ENCODE assay signal across 8 mouse cellular contexts in the genomic region with DNA sequence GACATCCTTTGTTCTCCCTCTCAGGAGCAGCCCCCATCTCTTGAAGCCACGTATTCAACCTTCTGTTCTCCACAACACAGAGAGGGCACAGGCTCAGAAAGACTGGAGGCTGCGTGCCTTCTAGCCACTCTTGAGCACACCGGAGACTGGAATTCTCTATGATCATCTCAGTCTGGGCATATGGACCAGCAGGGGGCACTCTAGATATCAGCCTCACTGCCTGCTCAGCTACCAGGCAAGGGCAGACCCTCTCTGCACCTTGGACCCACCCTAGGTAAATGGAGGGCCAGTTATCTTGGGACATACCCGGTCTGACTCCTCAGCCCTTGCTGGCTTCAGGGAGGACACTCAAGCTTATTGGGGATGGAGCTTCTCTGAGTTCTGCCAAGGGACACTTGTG. TPM values are rescaled to one million over a fixed set of nuclear protein-coding genes. Genes with fewer than 3 reads are reported as not detected.
DNase-seq lines count a peak whose midpoint lies in the region; ATAC-seq lines count a peak whose summit lies in the region.

No protein-coding gene starts in this region.

- 82% methylated on average over 4 of the region's 4 CpGs for WGBS in forebrain, embryonic 11.5 days
- 71% methylated on average over 4 of the region's 4 CpGs for WGBS in forebrain, embryonic 13.5 days
- 67% methylated on average over 4 of the region's 4 CpGs for WGBS in midbrain, embryonic 14.5 days
- 67% methylated on average over 4 of the region's 4 CpGs for WGBS in midbrain, embryonic 13.5 days

- no peaks in the 10 kb centered on the region for H3K27me3 ChIP-seq in forebrain, embryonic 11.5 days (ENCODE audit: control insufficient read depth, insufficient read depth, low read length)
- H3K27me3 ChIP-seq in forebrain, embryonic 13.5 days = no peaks in the 10 kb centered on the region
- H3K27me3 ChIP-seq in midbrain, embryonic 14.5 days (ENCODE audit: control insufficient read depth, insufficient read depth, low read length) = no peaks in the 10 kb centered on the region
- H3K27me3 ChIP-seq in midbrain, embryonic 13.5 days = no peaks in the 10 kb centered on the region

- peak; percentile 66 for DNase-seq in forebrain, embryonic 11.5 days (ENCODE audit: low spot score)
- DNase-seq in midbrain, embryonic 14.5 days = peak; percentile 65
- peak; percentile 63 to 66 for DNase-seq in cerebellum, postnatal 10 days
- DNase-seq in kidney, postnatal 36 days = peak; percentile 34 to 68
- DNase-seq in retina, embryonic 14.5 days (ENCODE audit: low spot score) = peak; percentile 71
- DNase-seq in ovary, adult 18-20 months (ENCODE audit: low spot score) = no peak

- H3K4me2 ChIP-seq in forebrain, embryonic 11.5 days (ENCODE audit: low read depth, low read length, severe bottlenecking) = no peak overlapping the region
- no peak overlapping the region for H3K4me2 ChIP-seq in forebrain, embryonic 13.5 days
- no peak overlapping the region for H3K4me2 ChIP-seq in midbrain, embryonic 14.5 days (ENCODE audit: low read length)
- no peak overlapping the region for H3K4me2 ChIP-seq in midbrain, embryonic 13.5 days (replicated peaks)

- no peaks in the 10 kb centered on the region for H3K4me1 ChIP-seq in forebrain, embryonic 11.5 days (replicated peaks; ENCODE audit: control insufficient read depth, insufficient read depth, low read length)
- peaks cover 8% of the 10 kb centered on the region; the same call in 1 of the 2 replicates for H3K4me1 ChIP-seq in forebrain, embryonic 13.5 days
- H3K4me1 ChIP-seq in midbrain, embryonic 14.5 days (ENCODE audit: control insufficient read depth, insufficient read depth, low read length) = peaks cover 4% of the 10 kb centered on the region; the same call in 1 of the 2 replicates
- H3K4me1 ChIP-seq in midbrain, embryonic 13.5 days (replicated peaks) = peaks cover 17% of the 10 kb centered on the region

- no peaks in the 10 kb centered on the region for H3K9me3 ChIP-seq in forebrain, embryonic 11.5 days (ENCODE audit: control insufficient read depth, low read length)
- H3K9me3 ChIP-seq in forebrain, embryonic 13.5 days (replicated peaks) = no peaks in the 10 kb centered on the region
- H3K9me3 ChIP-seq in midbrain, embryonic 14.5 days (ENCODE audit: control insufficient read depth, low read length) = no peaks in the 10 kb centered on the region
- H3K9me3 ChIP-seq in midbrain, embryonic 13.5 days = no peaks in the 10 kb centered on the region

- H3K27ac ChIP-seq in forebrain, embryonic 11.5 days (ENCODE audit: low read depth, low read length) = no peak overlapping the region
- H3K27ac ChIP-seq in forebrain, embryonic 13.5 days = no peak overlapping the region
- no peak overlapping the region for H3K27ac ChIP-seq in midbrain, embryonic 14.5 days (replicated peaks; ENCODE audit: low read depth, low read length)
- no peak overlapping the region for H3K27ac ChIP-seq in midbrain, embryonic 13.5 days

- H3K36me3 ChIP-seq in forebrain, embryonic 11.5 days (ENCODE audit: control insufficient read depth, insufficient read depth, low read length) = no peaks in the 10 kb centered on the region
- H3K36me3 ChIP-seq in forebrain, embryonic 13.5 days (ENCODE audit: poor library complexity, severe bottlenecking) = no peaks in the 10 kb centered on the region
- H3K36me3 ChIP-seq in midbrain, embryonic 14.5 days (ENCODE audit: control insufficient read depth, insufficient read depth, low read length) = no peaks in the 10 kb centered on the region
- H3K36me3 ChIP-seq in midbrain, embryonic 13.5 days = no peaks in the 10 kb centered on the region

- no peak overlapping the region for H3K9ac ChIP-seq in forebrain, embryonic 11.5 days (ENCODE audit: low read length)
- H3K9ac ChIP-seq in forebrain, embryonic 13.5 days = no peak overlapping the region
- no peak overlapping the region for H3K9ac ChIP-seq in midbrain, embryonic 14.5 days (replicated peaks; ENCODE audit: low read length)
- H3K9ac ChIP-seq in midbrain, embryonic 13.5 days (replicated peaks) = no peak overlapping the region

- no peak for ATAC-seq in forebrain, embryonic 11.5 days (replicated peaks; ENCODE audit: low FRiP score)
- ATAC-seq in forebrain, embryonic 13.5 days = no peak
- ATAC-seq in midbrain, embryonic 14.5 days (ENCODE audit: low FRiP score, low TSS enrichment) = no peak
- ATAC-seq in midbrain, embryonic 13.5 days = no peak

- H3K4me3 ChIP-seq in forebrain, embryonic 11.5 days (ENCODE audit: low read depth, low read length) = no peak overlapping the region
- H3K4me3 ChIP-seq in forebrain, embryonic 13.5 days = no peak overlapping the region
- H3K4me3 ChIP-seq in midbrain, embryonic 14.5 days (replicated peaks; ENCODE audit: low read depth, low read length) = no peak overlapping the region
- H3K4me3 ChIP-seq in midbrain, embryonic 13.5 days (replicated peaks) = no peak overlapping the region

RNA-seq across cellular contexts. Expression of a gene that starts 58.4 kb away (rescaled TPM):
- polyA plus RNA-seq in forebrain, embryonic 11.5 days (2014; fragmentation: Nextera tagmentation; extraction: Ambion mirVana) = 40.7 and 45.4 TPM in 2 replicates
- polyA plus RNA-seq in forebrain, embryonic 13.5 days (2015; fragmentation: Nextera tagmentation; extraction: Ambion mirVana) = 48.0 and 50.3 TPM in 2 replicates
- 43.0 and 45.3 TPM in 2 replicates for polyA plus RNA-seq in midbrain, embryonic 14.5 days (2014; fragmentation: Nextera tagmentation; extraction: Ambion mirVana)
- polyA plus RNA-seq in midbrain, embryonic 13.5 days (2015; fragmentation: Nextera tagmentation; extraction: Ambion mirVana) = 44.7 and 47.3 TPM in 2 replicates
